Mouse (Mus musculus): ENCODE data around the gene Emsy. TPM values are rescaled to one million over a fixed set of nuclear protein-coding genes. Genes with fewer than 3 reads are reported as not detected.
A peak's percentile ranks its signal among the peaks of the same experiment; 100 is the strongest.

The Emsy gene
- polyA plus RNA-seq, 1 experiment from 2014 or later, result 4.6 TPM

- no peak overlapping the region for H3K27ac ChIP-seq
- 9% methylated on average over 3 of the region's 3 CpGs for WGBS (ENCODE audit: insufficient replicate concordance)
- no peaks in the 10 kb centered on the region for H3K9me3 ChIP-seq (replicated peaks)
- no peak overlapping the region for H3K4me3 ChIP-seq (replicated peaks)
- H3K36me3 ChIP-seq, result no peaks in the 10 kb centered on the region
- ATAC-seq (ENCODE audit: low read depth) (no peak), DNase-seq (no peak)
- peaks cover 9% of the 10 kb centered on the region for H3K4me1 ChIP-seq (replicated peaks)
- no peak overlapping the region for H3K4me2 ChIP-seq
- H3K27me3 ChIP-seq, result no peaks in the 10 kb centered on the region
- H3K9ac ChIP-seq, result no peak overlapping the region
Measured at GRCm38 (mm10) chr7:98690831-98691230, 34.2 kb upstream of the Emsy start.

- DNase-seq, result no peak
- Histone ChIP-seq H3K27me3 (no peaks in the 10 kb centered on the region), H3K4me2 (no peak overlapping the region), H3K9ac (no peak overlapping the region), H3K4me1 (replicated peaks) (peaks cover 9% of the 10 kb centered on the region), H3K27ac (no peak overlapping the region), H3K36me3 (no peaks in the 10 kb centered on the region), H3K4me3 (replicated peaks) (no peak overlapping the region), H3K9me3 (replicated peaks) (no peaks in the 10 kb centered on the region)
- WGBS (ENCODE audit: insufficient replicate concordance), result 83% methylated on average over 1 of the region's 1 CpGs
- ATAC-seq (ENCODE audit: low read depth), result no peak
Measured at GRCm38 (mm10) chr7:98690126-98690525, 33.5 kb upstream of the Emsy start.

GRCm38 (mm10) chr7:98685895-98686294, 29.3 kb upstream of the Emsy start:
- DNase-seq, result no peak
- 61% methylated on average over 13 of the region's 13 CpGs for WGBS (ENCODE audit: insufficient replicate concordance)

GRCm38 (mm10) chr7:98682821-98683220, 26.2 kb upstream of the Emsy start:
- Histone ChIP-seq H3K27ac (no peak overlapping the region), H3K9me3 (replicated peaks) (no peaks in the 10 kb centered on the region), H3K27me3 (no peaks in the 10 kb centered on the region), H3K4me1 (replicated peaks) (no peaks in the 10 kb centered on the region), H3K9ac (no peak overlapping the region), H3K36me3 (no peaks in the 10 kb centered on the region), H3K4me3 (replicated peaks) (no peak overlapping the region), H3K4me2 (no peak overlapping the region)
- 77% methylated on average over 10 of the region's 10 CpGs for WGBS (ENCODE audit: insufficient replicate concordance)
- DNase-seq (no peak), ATAC-seq (ENCODE audit: low read depth) (no peak)

More at GRCm38 (mm10) chr7:98685895-98686294, 29.3 kb upstream of the Emsy start:
- no peak for ATAC-seq (ENCODE audit: low read depth)
- Histone ChIP-seq H3K4me3 (replicated peaks) (no peak overlapping the region), H3K4me2 (no peak overlapping the region), H3K27me3 (no peaks in the 10 kb centered on the region), H3K9ac (no peak overlapping the region), H3K36me3 (no peaks in the 10 kb centered on the region), H3K27ac (no peak overlapping the region), H3K4me1 (replicated peaks) (peaks cover 2% of the 10 kb centered on the region; the same call in 1 of the 2 replicates), H3K9me3 (replicated peaks) (no peaks in the 10 kb centered on the region)

GRCm38 (mm10) chr7:98680691-98681090, 24.1 kb upstream of the Emsy start:
- Histone ChIP-seq H3K36me3 (no peaks in the 10 kb centered on the region), H3K4me2 (no peak overlapping the region), H3K4me1 (replicated peaks) (no peaks in the 10 kb centered on the region; the same call in 1 of the 2 replicates), H3K27me3 (no peaks in the 10 kb centered on the region), H3K4me3 (replicated peaks) (no peak overlapping the region), H3K9me3 (replicated peaks) (no peaks in the 10 kb centered on the region), H3K27ac (no peak overlapping the region), H3K9ac (no peak overlapping the region)
- WGBS (ENCODE audit: insufficient replicate concordance), result 52% methylated on average over 2 of the region's 2 CpGs
- no peak for ATAC-seq (ENCODE audit: low read depth)
- no peak for DNase-seq

GRCm38 (mm10) chr7:98678441-98678840, 21.9 kb upstream of the Emsy start:
- ATAC-seq (ENCODE audit: low read depth) (no peak), DNase-seq (no peak)
- no peaks in the 10 kb centered on the region for H3K36me3 ChIP-seq
- H3K27me3 ChIP-seq, result no peaks in the 10 kb centered on the region
- no peak overlapping the region for H3K9ac ChIP-seq
- H3K27ac ChIP-seq, result no peak overlapping the region
- H3K9me3 ChIP-seq (replicated peaks), result no peaks in the 10 kb centered on the region
- H3K4me1 ChIP-seq (replicated peaks), result peaks cover 11% of the 10 kb centered on the region
- 47% methylated on average over 7 of the region's 7 CpGs for WGBS (ENCODE audit: insufficient replicate concordance)
- no peak overlapping the region for H3K4me2 ChIP-seq
- H3K4me3 ChIP-seq (replicated peaks), result no peak overlapping the region

GRCm38 (mm10) chr7:98677511-98677910, 20.9 kb upstream of the Emsy start:
- Histone ChIP-seq H3K4me3 (replicated peaks) (no peak overlapping the region), H3K4me2 (no peak overlapping the region), H3K9ac (no peak overlapping the region), H3K27ac (no peak overlapping the region), H3K36me3 (no peaks in the 10 kb centered on the region), H3K27me3 (no peaks in the 10 kb centered on the region), H3K4me1 (replicated peaks) (peaks cover 11% of the 10 kb centered on the region), H3K9me3 (replicated peaks) (no peaks in the 10 kb centered on the region)
- no peak for ATAC-seq (ENCODE audit: low read depth)
- 66% methylated on average over 2 of the region's 2 CpGs for WGBS (ENCODE audit: insufficient replicate concordance)
- DNase-seq, result no peak

GRCm38 (mm10) chr7:98674344-98674743, 17.8 kb upstream of the Emsy start:
- H3K9me3 ChIP-seq (replicated peaks), result no peaks in the 10 kb centered on the region
- ATAC-seq (ENCODE audit: low read depth), result peak; percentile 65
- no peak overlapping the region for H3K4me3 ChIP-seq (replicated peaks)
- H3K4me1 ChIP-seq (replicated peaks), result peaks cover 29% of the 10 kb centered on the region
- 21% methylated on average over 4 of the region's 4 CpGs for WGBS (ENCODE audit: insufficient replicate concordance)
- H3K9ac ChIP-seq, result no peak overlapping the region
- H3K36me3 ChIP-seq, result no peaks in the 10 kb centered on the region
- no peak overlapping the region for H3K4me2 ChIP-seq
- H3K27ac ChIP-seq, result no peak overlapping the region
- DNase-seq, result no peak
- H3K27me3 ChIP-seq, result no peaks in the 10 kb centered on the region

GRCm38 (mm10) chr7:98672241-98672955, 15.8 kb upstream of the Emsy start:
- Histone ChIP-seq H3K9ac (no peak overlapping the region), H3K9me3 (replicated peaks) (no peaks in the 10 kb centered on the region), H3K36me3 (no peaks in the 10 kb centered on the region), H3K4me3 (replicated peaks) (no peak overlapping the region), H3K4me1 (replicated peaks) (peaks cover 29% of the 10 kb centered on the region), H3K4me2 (no peak overlapping the region), H3K27me3 (no peaks in the 10 kb centered on the region), H3K27ac (no peak overlapping the region)
- ATAC-seq (ENCODE audit: low read depth) (no peak), DNase-seq (no peak)
- WGBS (ENCODE audit: insufficient replicate concordance), result 58% methylated on average over 11 of the region's 11 CpGs

GRCm38 (mm10) chr7:98671416-98671815, 14.8 kb upstream of the Emsy start:
- DNase-seq, result no peak

GRCm38 (mm10) chr7:98670831-98671230, 14.2 kb upstream of the Emsy start:
- Histone ChIP-seq H3K27ac (no peak overlapping the region), H3K4me1 (replicated peaks) (peaks cover 29% of the 10 kb centered on the region), H3K9ac (no peak overlapping the region), H3K27me3 (no peaks in the 10 kb centered on the region), H3K9me3 (replicated peaks) (no peaks in the 10 kb centered on the region), H3K36me3 (no peaks in the 10 kb centered on the region), H3K4me3 (replicated peaks) (no peak overlapping the region), H3K4me2 (no peak overlapping the region)
- DNase-seq (no peak), ATAC-seq (ENCODE audit: low read depth) (no peak)
- 42% methylated on average over 4 of the region's 4 CpGs for WGBS (ENCODE audit: insufficient replicate concordance)

More at GRCm38 (mm10) chr7:98671416-98671815, 14.8 kb upstream of the Emsy start:
- H3K9me3 ChIP-seq (replicated peaks), result no peaks in the 10 kb centered on the region
- no peak overlapping the region for H3K9ac ChIP-seq
- H3K4me1 ChIP-seq (replicated peaks), result peaks cover 29% of the 10 kb centered on the region
- no peak for ATAC-seq (ENCODE audit: low read depth)
- no peak overlapping the region for H3K27ac ChIP-seq
- H3K27me3 ChIP-seq, result no peaks in the 10 kb centered on the region
- 43% methylated on average over 9 of the region's 9 CpGs for WGBS (ENCODE audit: insufficient replicate concordance)
- H3K4me2 ChIP-seq, result no peak overlapping the region
- H3K36me3 ChIP-seq, result no peaks in the 10 kb centered on the region
- H3K4me3 ChIP-seq (replicated peaks), result no peak overlapping the region
